Mouse (Mus musculus) embryonic fibroblast, embryonic 13.5 days (primary cell): ENCODE results near the gene Ces2g. TPM values are rescaled to one million over a fixed set of nuclear protein-coding genes. Genes with fewer than 3 reads are reported as not detected.

Source experiments
- H3K27ac ChIP-seq: 2 replicates; pipeline ENCODE4 v1.5.1; 2012; ENCODE audit warnings: low read length, control low read depth, inconsistent platforms; ENCODE audit not compliant: insufficient read depth
- H3K4me1 ChIP-seq: 2 replicates; pipeline ENCODE4 v1.6.1; 2011; ENCODE audit warnings: low read length; ENCODE audit not compliant: control insufficient read depth, insufficient read depth
- H3K4me3 ChIP-seq: 2 replicates; pipeline ENCODE4 v1.5.1; 2011; ENCODE audit warnings: mild to moderate bottlenecking, control low read depth, low read length; ENCODE audit not compliant: insufficient read depth
- CTCF ChIP-seq: IDR thresholded peaks from 2 replicates; pipeline ENCODE4 v1.5.1; 2011; ENCODE audit warnings: mild to moderate bottlenecking, control low read depth, low read length, moderate library complexity, borderline replicate concordance; ENCODE audit not compliant: insufficient read depth
- POLR2A ChIP-seq: IDR thresholded peaks from 2 replicates; pipeline ENCODE4 v1.6.1; 2011; ENCODE audit warnings: low read depth, mild to moderate bottlenecking, control low read depth, low read length, moderate library complexity
- polyA plus RNA-seq: library from polyadenylated mRNA; stranded (reverse); fragments of >200 nt; gene quantifications from 2 replicates; pipeline ENCODE4 v1.2.4, GENCODE M21; 2011; ENCODE audit warnings: low read depth; ENCODE audit not compliant: missing spikeins, insufficient read length

Ces2g gene
- polyA plus RNA-seq, 1 experiment: 0.18 TPM

DNA sequence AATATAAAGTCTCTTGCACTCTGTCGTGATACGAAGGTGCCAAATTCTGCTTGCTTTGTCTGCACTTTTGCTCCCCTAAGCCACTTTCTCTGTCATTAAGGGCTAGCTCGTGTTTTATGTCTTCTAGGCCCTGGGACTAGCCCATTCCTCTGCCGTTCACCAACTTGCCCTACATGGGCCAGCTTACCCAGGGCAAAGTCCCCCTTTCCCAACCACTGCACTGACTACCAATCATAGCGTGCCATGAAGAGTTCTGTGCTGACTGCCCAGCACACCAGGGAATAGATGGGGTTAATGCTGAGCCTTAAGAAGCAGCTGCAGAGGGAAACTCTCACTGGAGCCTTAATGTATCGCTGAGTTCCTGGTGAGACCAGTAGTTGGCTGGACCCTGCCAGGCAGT lies 36.7 kb downstream of the Ces2g start:
- H3K27ac ChIP-seq: no peak overlapping the region
- no peak overlapping the region for H3K4me3 ChIP-seq
- TF ChIP-seq CTCF: no peak
- no peaks in the 10 kb centered on the region for H3K4me1 ChIP-seq

DNA sequence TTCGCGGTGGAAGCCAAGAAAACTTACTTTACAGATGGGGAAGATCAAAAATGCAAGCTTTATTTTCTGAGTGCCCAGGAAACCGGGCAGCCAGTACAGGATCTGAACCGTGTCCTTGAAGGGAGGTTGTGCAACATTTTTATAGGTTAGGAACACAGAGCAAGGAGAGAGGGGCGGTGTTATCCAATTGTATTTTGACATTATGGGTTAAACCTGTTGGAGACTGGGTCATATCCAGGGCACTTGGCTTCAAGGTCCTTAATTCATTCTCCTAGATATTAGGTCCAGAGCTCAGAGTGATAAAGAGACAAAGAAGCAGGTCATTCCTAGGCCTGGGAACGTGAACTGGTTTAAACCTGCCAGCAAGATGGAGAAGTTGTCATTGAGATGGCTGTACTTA lies 37.7 kb downstream of the Ces2g start:
- no peak overlapping the region for H3K4me3 ChIP-seq
- no peak overlapping the region for H3K27ac ChIP-seq
- TF ChIP-seq POLR2A (no peak), CTCF (no peak)

GRCm38 (mm10) chr8:105000586-105000985 lies 39.1 kb downstream of the Ces2g start, which contains the start of gene Ces2h:
Gene Ces2h (plus strand): TSS chr8:105000853.
- TF ChIP-seq POLR2A (no peak), CTCF (no peak)
- Histone ChIP-seq H3K4me3 (no peak within 1 kb of the TSS), H3K4me1 (no peaks in the 10 kb centered on the region), H3K27ac (no peak within 1 kb of the TSS)

More for the DNA sequence above, 37.7 kb downstream of the Ces2g start:
- H3K4me1 ChIP-seq: no peaks in the 10 kb centered on the region

DNA sequence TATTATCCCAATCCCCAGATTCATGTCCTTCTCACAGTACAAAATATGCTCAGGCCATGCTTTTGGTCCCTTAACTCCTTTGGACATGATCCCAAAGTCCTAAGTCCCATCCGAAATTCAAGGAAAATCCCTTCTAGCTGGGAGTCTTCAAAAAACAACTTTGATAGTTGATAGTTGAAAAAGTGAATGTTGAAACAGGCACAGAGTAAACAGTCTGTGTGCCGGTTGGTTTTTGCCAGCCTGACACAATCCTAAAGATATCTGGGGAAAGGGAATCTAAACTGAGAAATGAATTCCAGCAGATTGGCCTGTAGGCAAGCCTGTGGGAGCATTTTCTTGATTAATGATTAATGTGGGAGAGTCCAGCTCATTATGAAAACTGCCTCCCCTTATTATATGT lies 48.5 kb downstream of the Ces2g start:
- TF ChIP-seq CTCF: no peak
- no peak for TF ChIP-seq POLR2A
- Histone ChIP-seq H3K4me1 (no peaks in the 10 kb centered on the region), H3K4me3 (no peak overlapping the region), H3K27ac (no peak overlapping the region)

GRCm38 (mm10) chr8:105011136-105011535 lies 49.6 kb downstream of the Ces2g start:
- Histone ChIP-seq H3K4me3 (no peak overlapping the region), H3K27ac (no peak overlapping the region), H3K4me1 (no peaks in the 10 kb centered on the region)
- no peak for TF ChIP-seq POLR2A

DNA sequence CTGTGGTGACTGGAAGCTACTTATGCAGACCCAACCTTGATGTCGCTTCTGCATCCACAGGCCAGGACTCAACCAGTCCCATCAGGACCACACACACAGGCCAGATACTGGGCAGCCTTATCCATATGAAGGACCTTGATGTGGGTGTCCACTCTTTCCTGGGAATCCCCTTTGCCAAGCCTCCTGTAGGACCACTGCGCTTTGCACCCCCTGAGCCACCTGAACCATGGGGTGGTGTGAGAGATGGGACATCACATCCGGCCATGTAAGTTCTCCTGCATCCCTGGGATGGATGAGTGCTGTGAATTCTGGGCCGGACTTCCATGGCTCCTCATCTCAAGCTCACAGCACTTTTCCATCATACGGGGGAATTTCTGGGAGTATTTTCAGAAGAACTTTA lies 52.9 kb downstream of the Ces2g start:
- TF ChIP-seq POLR2A: no peak
- TF ChIP-seq CTCF: no peak
- no peak overlapping the region for H3K4me3 ChIP-seq
- no peak overlapping the region for H3K27ac ChIP-seq
- no peaks in the 10 kb centered on the region for H3K4me1 ChIP-seq

Other genes starting within 250 kb of the Ces2g start
- not detected in 2 replicates for gene Ces2a, start 227.7 kb upstream of the Ces2g start, polyA plus RNA-seq
- not detected in 2 replicates for gene Ces2b, start 130.1 kb upstream of the Ces2g start, polyA plus RNA-seq
- gene Ces2c, start 114.7 kb upstream of the Ces2g start, polyA plus RNA-seq: not detected in 2 replicates
- 0.25 TPM in 1 of 2 replicates, not detected in the other for gene Ces2e, start 35.5 kb upstream of the Ces2g start, polyA plus RNA-seq
- gene Ces2f, start 14.4 kb upstream of the Ces2g start, polyA plus RNA-seq: not detected in 2 replicates
- not detected in 2 replicates for gene Ces2h, start 39.1 kb downstream of the Ces2g start, polyA plus RNA-seq
- not detected in 2 replicates for gene Ces3a, start 86.9 kb downstream of the Ces2g start, polyA plus RNA-seq
- not detected in 2 replicates for gene Ces3b, start 122.0 kb downstream of the Ces2g start, polyA plus RNA-seq
- not detected in 2 replicates for gene Ces4a, start 170.1 kb downstream of the Ces2g start, polyA plus RNA-seq
- 111 and 145 TPM in 2 replicates for gene Cbfb, start 209.0 kb downstream of the Ces2g start, polyA plus RNA-seq